17 mouse cellular contexts compared by ENCODE assay signal in genomic region chr1:185227766-185228165, GRCm38 (mm10).
"Had no signal": no experiment of that assay in that cellular context is flagged by ENCODE, and none has a peak within 500 bp of the region (broad histone marks: within the 10 kb centered on the region; RNA-seq: fewer than 3 reads in every experiment).

No protein-coding gene starts in this region.

- H3K9me3 ChIP-seq: liver, embryonic 15.5 days; megakaryocyte, embryonic 14.5 days; midbrain, embryonic 13.5 days; midbrain, embryonic 15.5 days; neural tube, embryonic 12.5 days; stomach, embryonic 15.5 days had no signal

- H3K4me3 ChIP-seq: liver, embryonic 15.5 days; megakaryocyte, embryonic 14.5 days; midbrain, embryonic 13.5 days; midbrain, embryonic 15.5 days; neural tube, embryonic 12.5 days; stomach, embryonic 15.5 days had no signal

- H3K4me1 ChIP-seq: neural tube, embryonic 12.5 days had no signal

- ATAC-seq: liver, postnatal 0 days; midbrain, embryonic 13.5 days; midbrain, embryonic 15.5 days had no signal

- H3K27me3 ChIP-seq: liver, embryonic 15.5 days; megakaryocyte, embryonic 14.5 days; midbrain, embryonic 13.5 days; midbrain, embryonic 15.5 days; neural tube, embryonic 12.5 days; stomach, embryonic 15.5 days had no signal

- DNase-seq: liver, postnatal 0 days; lung, embryonic 14.5 days; lung, postnatal 10 days; lung, postnatal 36 days; right cerebral cortex, postnatal 14 days; thymus, adult 2 months; thymus, postnatal 25 days; thymus, postnatal 4 days had no signal

- H3K9ac ChIP-seq: liver, embryonic 15.5 days; liver, postnatal 0 days; lung, embryonic 14.5 days; midbrain, embryonic 13.5 days; midbrain, embryonic 15.5 days; neural tube, embryonic 12.5 days; stomach, embryonic 15.5 days had no signal

- H3K4me2 ChIP-seq: liver, embryonic 15.5 days; lung, embryonic 14.5 days; midbrain, embryonic 11.5 days; midbrain, embryonic 13.5 days; midbrain, embryonic 15.5 days; neural tube, embryonic 12.5 days; stomach, embryonic 15.5 days had no signal

- H3K27ac ChIP-seq: liver, embryonic 15.5 days; macrophage; midbrain, embryonic 13.5 days; midbrain, embryonic 15.5 days; neural tube, embryonic 12.5 days; stomach, embryonic 15.5 days; stomach, postnatal 0 days had no signal
